Mouse (Mus musculus): ENCODE measurements around the gene Usp17lb. TPM values are rescaled to one million over a fixed set of nuclear protein-coding genes. Genes with fewer than 3 reads are reported as not detected.
"Not testable (repeated sequence)": the region's sequence is repeated elsewhere in the genome, so short reads cannot be mapped to it uniquely, and the experiment has no call there.

Usp17lb gene
- not detected for total RNA-seq (2021)

DNA sequence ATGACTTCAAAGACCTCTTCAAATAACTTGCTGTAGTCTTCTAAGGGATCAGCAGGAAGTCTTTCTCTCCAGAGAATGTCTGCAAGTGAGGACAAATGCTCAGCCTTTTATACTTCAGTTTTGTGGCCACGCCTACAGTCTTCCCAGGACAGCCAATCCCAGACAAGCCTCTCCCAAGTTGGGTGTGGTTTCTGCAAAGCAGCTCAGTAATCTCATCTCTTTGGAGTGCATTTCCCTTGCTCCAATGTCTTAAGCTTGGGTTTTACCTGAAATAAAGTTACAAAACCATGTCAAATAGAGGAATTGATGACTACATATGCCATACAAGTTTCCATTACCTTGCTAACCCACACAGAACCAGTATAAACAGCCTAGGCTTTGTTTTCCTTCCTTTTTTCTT lies at the start of gene Usp17lb:
Gene Usp17lb (minus strand): TSS at position 101 of the 400 bp plus-strand sequence.
- DNase-seq = no peak

DNA sequence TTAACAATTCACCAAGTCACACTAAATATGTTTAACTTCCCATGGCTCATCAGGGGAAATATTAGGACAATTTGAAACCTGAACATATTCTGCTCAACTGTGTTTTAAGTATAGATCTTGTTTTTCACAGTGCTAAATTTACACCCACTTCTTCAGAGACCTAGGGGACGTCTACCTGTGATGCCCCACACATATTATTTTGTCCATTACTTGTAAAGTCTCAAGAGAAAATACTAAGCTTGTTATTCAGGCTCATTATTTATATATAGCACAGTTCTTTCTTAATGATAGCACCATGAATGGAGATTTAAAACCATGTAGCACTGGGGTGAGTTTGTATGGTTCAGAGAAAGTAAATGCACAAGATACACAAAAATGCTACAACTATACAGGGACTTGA lies 35.3 kb upstream of the Usp17lb start, which contains the start of gene Olfr665:
Gene Olfr665 (plus strand): TSS at position 301 of the 400 bp plus-strand sequence.
- no peak for DNase-seq

- no peak for DNase-seq
These were observed 19.0 kb upstream of the Usp17lb start for GRCm38 (mm10) chr7:104861381-104861780.

GRCm38 (mm10) chr7:104857683-104858082 lies 15.3 kb upstream of the Usp17lb start:
- no peak for DNase-seq

GRCm38 (mm10) chr7:104856709-104857108 lies 14.3 kb upstream of the Usp17lb start, which contains the start of gene Usp17la:
Gene Usp17la, plus strand, starts transcription at chr7:104857009.
- DNase-seq = not testable (repeated sequence)

- DNase-seq = no peak
These were observed 12.9 kb upstream of the Usp17lb start for GRCm38 (mm10) chr7:104855248-104855750.

DNA sequence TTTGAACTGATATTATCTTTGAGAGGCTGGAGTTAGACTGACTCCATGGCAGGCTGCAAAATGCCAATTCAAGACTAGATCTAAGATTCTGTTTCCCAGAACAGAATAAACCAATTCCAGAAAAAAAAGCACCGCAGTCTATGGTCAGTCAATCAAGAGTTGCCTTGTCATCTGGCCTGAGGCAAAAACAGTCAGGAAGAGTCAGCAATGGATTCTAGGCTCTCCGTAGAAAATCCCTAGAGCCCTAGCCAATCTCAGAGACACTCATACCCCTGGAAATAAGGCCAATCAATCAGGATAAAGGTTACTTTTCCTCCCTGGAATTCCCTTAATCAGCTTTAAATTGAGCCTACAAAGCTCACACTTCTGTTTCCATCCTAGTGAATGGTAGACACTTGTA lies 9.1 kb upstream of the Usp17lb start:
- not testable (repeated sequence) for DNase-seq

- no peak for DNase-seq
These were observed 1.4 kb upstream of the Usp17lb start for GRCm38 (mm10) chr7:104843731-104844287.

DNA sequence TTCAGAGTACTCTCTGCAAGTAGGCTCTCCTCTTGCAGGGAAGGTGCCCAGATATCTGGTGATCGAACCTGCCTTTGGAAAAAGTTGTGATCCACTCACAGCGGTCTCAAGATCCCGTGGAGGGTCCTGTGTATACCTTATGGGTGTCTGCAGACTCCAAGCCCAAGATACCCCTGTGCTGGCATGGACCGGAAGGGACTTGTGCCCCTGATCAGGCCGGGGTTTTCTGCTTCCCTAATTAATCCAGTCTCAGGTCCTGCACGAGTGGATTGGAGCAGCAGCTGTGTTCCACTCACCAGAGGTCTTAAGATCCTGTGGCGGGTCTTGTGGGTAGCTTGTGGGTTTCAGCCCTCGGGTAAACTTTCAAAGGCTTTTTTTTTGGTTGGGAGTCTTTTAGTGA lies 32.1 kb downstream of the Usp17lb start:
- DNase-seq = not testable (repeated sequence)

DNA sequence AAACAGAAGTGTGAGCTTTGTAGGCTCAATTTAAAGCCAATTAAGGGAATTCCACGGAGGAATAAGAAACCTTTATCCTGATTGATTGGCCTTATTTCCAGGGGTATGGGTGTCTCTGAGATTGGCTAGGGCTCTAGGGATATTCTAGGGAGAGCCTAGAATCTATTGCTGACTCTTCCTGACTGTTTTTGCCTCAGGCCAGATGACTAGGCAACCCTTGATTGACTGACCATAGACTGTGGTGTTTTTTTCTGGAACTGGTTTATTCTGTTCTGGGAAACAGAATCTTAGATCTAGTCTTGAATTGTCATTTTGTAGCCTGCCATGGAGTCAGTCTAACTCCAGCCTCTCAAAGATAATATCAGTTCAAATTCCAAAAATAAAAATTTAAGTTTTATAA lies 51.6 kb downstream of the Usp17lb start:
- no peak for DNase-seq

Other genes with a start within 250 kb of the Usp17lb start
- not detected for gene Olfr655, start 240.8 kb downstream of the Usp17lb start, total RNA-seq (2021)
- not detected for gene Olfr656, start 228.6 kb downstream of the Usp17lb start, total RNA-seq (2021)
- gene Olfr657, start 217.8 kb downstream of the Usp17lb start, total RNA-seq (2021) = not detected
- gene Olfr658, start 195.3 kb downstream of the Usp17lb start, total RNA-seq (2021) = not detected
- not detected for gene Olfr659, start 175.8 kb downstream of the Usp17lb start, total RNA-seq (2021)
- gene Olfr661, start 156.1 kb downstream of the Usp17lb start, total RNA-seq (2021) = not detected
- gene Usp17le, start 65.1 kb downstream of the Usp17lb start, total RNA-seq (2021) = not detected
- gene Usp17la, start 14.4 kb upstream of the Usp17lb start, total RNA-seq (2021) = not detected
- gene Olfr665, start 35.4 kb upstream of the Usp17lb start, total RNA-seq (2021) = not detected
- not detected for gene Olfr666, start 53.3 kb upstream of the Usp17lb start, total RNA-seq (2021)
- not detected for gene Olfr667, start 78.9 kb upstream of the Usp17lb start, total RNA-seq (2021)
- gene Olfr668, start 85.5 kb upstream of the Usp17lb start, total RNA-seq (2021) = not detected
- not detected for gene Olfr669, start 91.6 kb upstream of the Usp17lb start, total RNA-seq (2021)
- gene Olfr670, start 120.0 kb upstream of the Usp17lb start, total RNA-seq (2021) = not detected
- gene Olfr671, start 136.5 kb upstream of the Usp17lb start, total RNA-seq (2021) = not detected
- gene Olfr672, start 159.4 kb upstream of the Usp17lb start, total RNA-seq (2021) = not detected
- not detected for gene Olfr675, start 185.9 kb upstream of the Usp17lb start, total RNA-seq (2021)
- gene Olfr676, start 190.1 kb upstream of the Usp17lb start, total RNA-seq (2021) = not detected
- not detected for gene Olfr677, start 208.8 kb upstream of the Usp17lb start, total RNA-seq (2021)
- gene Olfr678, start 221.9 kb upstream of the Usp17lb start, total RNA-seq (2021) = not detected
- gene Olfr679, start 238.6 kb upstream of the Usp17lb start, total RNA-seq (2021) = not detected